Mouse (Mus musculus) myocyte (in vitro differentiated cells): Measurements from ENCODE around the gene Scamp4. TPM values are rescaled to one million over a fixed set of nuclear protein-coding genes. Genes with fewer than 3 reads are reported as not detected.

Experiments
- H3K27me3 ChIP-seq: one replicate; pipeline ENCODE4 v1.6.1; 2011; ENCODE audit not compliant: control insufficient read depth, insufficient read depth, insufficient read length
- H3K36me3 ChIP-seq: one replicate; pipeline ENCODE4 v1.6.1; 2011; ENCODE audit not compliant: control insufficient read depth, insufficient read depth
- H3K4me2 ChIP-seq: one replicate; pipeline ENCODE4 v1.6.1; 2011; ENCODE audit warnings: low read depth, control low read depth
- H3K4me3 ChIP-seq: one replicate; pipeline ENCODE4 v1.5.1; 2011; ENCODE audit warnings: mild to moderate bottlenecking, control low read depth, moderate library complexity
- H3K79me2 ChIP-seq: one replicate; pipeline ENCODE4 v1.6.1; 2011; ENCODE audit not compliant: control insufficient read depth, insufficient read depth
- H3ac ChIP-seq: one replicate; pipeline ENCODE4 v1.6.1; 2011; ENCODE audit not compliant: control insufficient read depth, insufficient read length
- CEBPB ChIP-seq: IDR thresholded peaks from 2 replicates; pipeline ENCODE4 v1.6.1; 2011; ENCODE audit warnings: mild to moderate bottlenecking, moderate library complexity; ENCODE audit not compliant: poor library complexity, insufficient read depth, severe bottlenecking
- E2F4 ChIP-seq: IDR thresholded peaks from one replicate; pipeline ENCODE4 v1.6.1; 2011; ENCODE audit warnings: mild to moderate bottlenecking, control low read depth, moderate library complexity; ENCODE audit not compliant: insufficient read depth
- MAX ChIP-seq: IDR thresholded peaks from one replicate; pipeline ENCODE4 v1.6.1; 2011; ENCODE audit warnings: low read depth, mild to moderate bottlenecking, control low read depth
- MYOD1 ChIP-seq, 3 experiments: IDR thresholded peaks; one replicate each; pipeline ENCODE4 v1.6.1; 2011; ENCODE audit warnings: control low read depth in 2 of 3, low read depth in 2 of 3, mild to moderate bottlenecking in 2 of 3, moderate library complexity in 1 of 3; ENCODE audit not compliant: insufficient read length in 2 of 3, control insufficient read depth in 1 of 3
- MYOG ChIP-seq, 3 experiments: IDR thresholded peaks; one replicate each; pipeline ENCODE4 v1.6.1; 2011; ENCODE audit warnings: control low read depth in 2 of 3, low read depth in 2 of 3, mild to moderate bottlenecking in 2 of 3; ENCODE audit not compliant: insufficient read length in 2 of 3, control insufficient read depth in 1 of 3, insufficient read depth in 1 of 3
- POLR2A ChIP-seq: IDR thresholded peaks from one replicate; pipeline ENCODE4 v1.6.1; 2011; ENCODE audit warnings: low read depth, mild to moderate bottlenecking, control low read depth, moderate library complexity; ENCODE audit not compliant: insufficient read length
- POLR2AphosphoS2 ChIP-seq: IDR thresholded peaks from one replicate; pipeline ENCODE4 v1.6.1; 2011; ENCODE audit warnings: low read depth, control low read depth; ENCODE audit not compliant: insufficient read length
- REST ChIP-seq: IDR thresholded peaks from one replicate; pipeline ENCODE4 v1.6.1; 2011; ENCODE audit warnings: mild to moderate bottlenecking, control low read depth, moderate library complexity; ENCODE audit not compliant: insufficient read depth, insufficient read length
- SRF ChIP-seq: IDR thresholded peaks from one replicate; pipeline ENCODE4 v1.6.1; 2011; ENCODE audit warnings: low read depth; ENCODE audit not compliant: control insufficient read depth, insufficient read length
- TCF12 ChIP-seq: IDR thresholded peaks from one replicate; pipeline ENCODE4 v1.6.1; 2011; ENCODE audit warnings: mild to moderate bottlenecking, control low read depth; ENCODE audit not compliant: poor library complexity, insufficient read depth, severe bottlenecking
- TCF3 ChIP-seq: IDR thresholded peaks from one replicate; pipeline ENCODE4 v1.6.1; 2011; ENCODE audit warnings: low read depth, control low read depth; ENCODE audit not compliant: insufficient read length
- USF1 ChIP-seq: IDR thresholded peaks from one replicate; pipeline ENCODE4 v1.6.1; 2011; ENCODE audit warnings: low read depth, mild to moderate bottlenecking, control low read depth, moderate library complexity
- polyA plus RNA-seq: library from polyadenylated mRNA; unstranded; fragments of >200 nt; fragmentation: generic; extraction: Trizol; gene quantifications from one replicate; pipeline ENCODE4 v1.2.1, GENCODE M21; 2012; ENCODE audit warnings: missing spikeins

Scamp4 gene
- polyA plus RNA-seq, 1 experiment, result 141 TPM

DNA sequence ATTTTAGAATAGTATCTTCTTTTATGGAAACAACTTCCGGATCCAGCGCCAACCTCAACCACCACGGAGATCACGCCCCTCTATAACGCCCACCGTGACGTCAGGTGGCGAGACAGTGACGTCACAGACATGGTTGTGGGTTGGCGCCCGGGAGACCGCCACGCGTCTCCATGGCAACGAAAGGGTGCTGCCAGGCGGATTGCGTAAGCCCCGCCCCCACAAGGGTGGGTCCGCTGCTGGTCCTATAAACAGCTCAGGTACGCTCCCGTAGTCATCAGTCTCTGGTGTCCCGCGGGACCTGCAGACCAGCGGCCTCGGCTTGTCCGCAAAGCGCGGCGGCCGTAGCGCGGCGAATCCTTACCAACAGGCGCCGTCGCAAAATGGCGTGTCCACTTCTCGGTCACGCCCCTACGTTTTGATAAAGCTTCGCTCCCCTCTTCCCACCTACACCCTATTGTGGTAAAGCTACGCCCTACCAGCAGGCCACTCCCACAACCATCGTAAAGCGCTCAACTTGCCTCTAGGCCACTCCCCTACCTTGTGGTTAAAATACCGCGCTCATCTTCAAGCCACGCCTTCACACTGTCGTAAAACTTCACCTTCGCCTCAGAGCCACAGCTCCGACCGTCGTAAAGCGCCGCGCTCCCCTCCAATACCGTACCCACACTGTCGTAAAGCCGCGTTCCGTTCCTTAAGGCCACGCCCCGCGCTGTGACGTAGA is 19.4 kb downstream of the Scamp4 start:
- Histone ChIP-seq H3K4me2 (peak overlapping the region; percentile 99), H3K4me3 (peak overlapping the region; percentile 80), H3K36me3 (no peaks in the 10 kb centered on the region), H3ac (peak overlapping the region; percentile 36), H3K27me3 (no peaks in the 10 kb centered on the region), H3K79me2 (peaks cover 44% of the 10 kb centered on the region)
- TF ChIP-seq MYOD1 (IDR thresholded peaks at IDR 0.05; ENCODE audit: control insufficient read depth in 1 of 3, insufficient read length in 2 of 3, low read depth in 2 of 3) (peak in 1 of 3 experiments; percentile 25), POLR2AphosphoS2 (peak; percentile 76), MYOG (IDR thresholded peaks at IDR 0.05; ENCODE audit: control insufficient read depth in 1 of 3, insufficient read depth in 1 of 3, insufficient read length in 2 of 3, low read depth in 2 of 3) (no peak), TCF3 (no peak), TCF12 (no peak), USF1 (no peak), SRF (peak; percentile 96), CEBPB (peak; percentile 90), REST (no peak), POLR2A (peak; percentile 69), E2F4 (no peak), MAX (no peak)

DNA sequence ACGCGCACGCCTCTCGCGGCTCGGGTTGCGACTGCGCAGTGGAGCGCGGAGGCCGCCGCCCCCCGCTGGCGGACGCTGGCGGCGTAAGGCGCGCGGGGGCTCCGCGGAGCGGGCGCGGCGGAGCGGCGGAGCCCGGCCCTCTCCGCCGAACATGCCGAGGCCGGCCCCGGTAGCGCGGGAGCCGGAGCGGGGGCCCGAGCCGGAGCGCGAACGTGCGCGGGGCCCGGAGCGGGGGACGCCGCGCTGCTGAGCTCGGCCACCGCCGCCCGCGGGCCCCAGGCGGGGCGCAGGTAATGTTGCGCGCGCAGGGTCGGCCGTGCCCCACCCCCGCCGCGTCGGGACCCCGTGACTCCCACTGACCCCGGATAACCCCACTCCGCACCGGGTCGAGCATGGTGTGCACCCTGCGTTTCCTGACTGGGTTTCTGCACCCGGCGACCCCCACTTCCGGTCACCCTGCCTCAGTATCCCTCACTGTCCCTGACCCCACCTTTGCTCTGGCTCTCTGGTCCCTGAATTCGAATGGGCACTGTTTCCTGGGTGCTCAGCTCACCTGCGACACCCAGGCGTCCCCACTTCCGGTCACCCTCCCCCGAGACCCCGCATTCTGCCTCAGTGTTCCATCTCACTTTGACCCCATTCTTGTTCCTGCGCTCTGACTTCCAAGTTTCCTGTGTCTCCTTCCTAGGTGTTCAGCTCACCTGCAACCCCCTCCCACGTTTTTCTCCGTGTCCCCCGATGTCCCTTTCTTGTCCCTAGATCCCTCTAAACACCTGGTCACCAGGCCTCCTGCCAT is 20.2 kb downstream of the Scamp4 start, which contains the start of gene Csnk1g2:
Csnk1g2 (plus strand) TSS at position 178 of the 796 bp plus-strand sequence.
- Histone ChIP-seq H3K36me3 (no peaks in the 10 kb centered on the region), H3K4me2 (peak within 1 kb of the TSS; percentile 99), H3K27me3 (no peaks in the 10 kb centered on the region), H3ac (peak within 1 kb of the TSS; percentile 36), H3K4me3 (peak within 1 kb of the TSS; percentile 80), H3K79me2 (peaks cover 51% of the 10 kb centered on the region)
- TF ChIP-seq MYOG (IDR thresholded peaks at IDR 0.05; ENCODE audit: control insufficient read depth in 1 of 3, insufficient read depth in 1 of 3, insufficient read length in 2 of 3, low read depth in 2 of 3) (peak in 1 of 3 experiments; percentile 25), TCF12 (no peak), E2F4 (no peak), REST (no peak), TCF3 (no peak), POLR2AphosphoS2 (peak; percentile 35), MYOD1 (IDR thresholded peaks at IDR 0.05; ENCODE audit: control insufficient read depth in 1 of 3, insufficient read length in 2 of 3, low read depth in 2 of 3) (no peak), USF1 (no peak), MAX (no peak), SRF (no peak), POLR2A (peak; percentile 88), CEBPB (no peak)

DNA sequence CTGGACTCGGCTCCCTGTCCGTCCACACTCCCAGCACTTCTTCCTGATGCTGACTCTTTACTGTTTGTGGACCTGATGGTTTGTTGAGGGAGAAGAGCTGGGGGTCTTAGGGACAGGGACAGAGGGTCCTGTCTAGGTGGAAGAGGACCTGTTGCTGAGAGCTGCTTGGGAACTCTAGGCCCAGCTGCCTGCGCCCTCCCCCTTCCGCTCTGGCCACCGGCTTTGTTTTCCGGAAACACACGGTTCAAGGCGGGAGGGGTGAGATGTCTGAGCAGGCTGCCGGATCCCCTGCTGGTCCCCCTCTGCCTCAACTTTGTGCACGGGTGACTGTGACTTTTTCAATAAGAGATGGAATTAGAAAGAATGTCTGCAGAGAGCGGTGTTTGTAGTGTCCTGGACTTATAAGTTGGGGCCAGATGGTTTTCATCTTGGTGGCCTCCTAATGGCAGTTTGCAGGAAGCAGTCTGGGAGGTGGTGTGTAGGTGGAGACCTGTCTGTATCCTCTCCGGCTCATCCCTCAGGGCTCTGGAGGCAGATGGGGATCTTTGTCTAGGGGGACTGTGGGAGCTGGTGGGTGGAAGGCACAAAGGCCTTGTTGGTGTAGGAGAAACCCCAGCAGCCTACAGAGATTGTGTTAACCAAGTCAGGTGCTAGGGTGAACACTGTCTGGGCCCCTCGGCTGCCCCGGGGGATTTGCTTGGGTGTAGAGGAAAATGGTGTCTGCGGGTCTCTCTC is 21.0 kb downstream of the Scamp4 start:
- peaks cover 59% of the 10 kb centered on the region for H3K79me2 ChIP-seq
- H3K4me3 ChIP-seq, result peak overlapping the region; percentile 80
- H3ac ChIP-seq, result peak overlapping the region; percentile 36
- no peaks in the 10 kb centered on the region for H3K36me3 ChIP-seq
- no peaks in the 10 kb centered on the region for H3K27me3 ChIP-seq
- TF ChIP-seq TCF3 (no peak), MYOD1 (IDR thresholded peaks at IDR 0.05; ENCODE audit: control insufficient read depth in 1 of 3, insufficient read length in 2 of 3, low read depth in 2 of 3) (no peak), CEBPB (no peak), MAX (no peak), POLR2AphosphoS2 (no peak), REST (no peak), POLR2A (peak; percentile 38)
- peak overlapping the region; percentile 82 for H3K4me2 ChIP-seq

DNA sequence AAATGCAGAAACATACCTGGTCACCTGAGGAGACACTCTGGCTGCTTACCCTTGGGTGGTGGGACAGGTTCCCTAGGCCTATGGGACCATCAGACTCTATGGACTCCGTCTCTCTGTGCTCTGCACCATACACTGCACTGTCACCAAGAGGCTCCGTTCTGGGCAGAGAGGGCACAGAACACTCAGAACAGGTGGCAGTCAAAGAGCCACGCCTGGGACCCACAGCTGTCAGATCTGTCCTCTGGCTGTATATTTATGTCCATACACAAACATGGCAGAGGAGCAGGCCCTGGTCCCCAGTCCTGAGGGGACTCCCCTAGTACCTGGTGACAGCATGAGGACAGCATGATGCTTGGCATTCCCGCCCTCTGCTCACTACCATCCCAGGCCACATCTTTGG is 23.1 kb downstream of the Scamp4 start:
- no peaks in the 10 kb centered on the region for H3K36me3 ChIP-seq
- H3K4me2 ChIP-seq, result peak overlapping the region; percentile 82
- peaks cover 80% of the 10 kb centered on the region for H3K79me2 ChIP-seq
- H3ac ChIP-seq, result no peak overlapping the region
- no peak overlapping the region for H3K4me3 ChIP-seq
- TF ChIP-seq USF1, result no peak
- peak in 2 of 3 experiments; percentile 67 to 90 for TF ChIP-seq MYOD1 (IDR thresholded peaks at IDR 0.05; ENCODE audit: control insufficient read depth in 1 of 3, insufficient read length in 2 of 3, low read depth in 2 of 3)
- TF ChIP-seq MYOG (IDR thresholded peaks at IDR 0.05; ENCODE audit: control insufficient read depth in 1 of 3, insufficient read depth in 1 of 3, insufficient read length in 2 of 3, low read depth in 2 of 3), result peak in 2 of 3 experiments; percentile 49 to 88
- H3K27me3 ChIP-seq, result no peaks in the 10 kb centered on the region
